Mouse (Mus musculus) 3134 (cell line): ENCODE data around the gene Stx11.

Source experiments
- DNase-seq: peaks from one replicate; pipeline ENCODE4 v3.0.0-alpha.2; 2011; ENCODE audit warnings: low spot score; ENCODE audit not compliant: insufficient read length; ENCODE audit errors: extremely low read depth

The Stx11 gene

GRCm38 (mm10) chr10:12917626-12918025 is 46.5 kb downstream of the Stx11 start:
- no peak for DNase-seq

GRCm38 (mm10) chr10:12916376-12916775 is 47.7 kb downstream of the Stx11 start:
- DNase-seq, result no peak

GRCm38 (mm10) chr10:12915826-12916225 is 48.3 kb downstream of the Stx11 start:
- peak; percentile 54 for DNase-seq

GRCm38 (mm10) chr10:12914203-12914602 is 49.9 kb downstream of the Stx11 start:
- DNase-seq, result no peak

GRCm38 (mm10) chr10:12911981-12912530 is 52.0 kb downstream of the Stx11 start:
- DNase-seq, result no peak

- no peak for DNase-seq
Measured at GRCm38 (mm10) chr10:12911451-12911850, 52.6 kb downstream of the Stx11 start.

- DNase-seq, result no peak
Measured at GRCm38 (mm10) chr10:12909891-12910290, 54.2 kb downstream of the Stx11 start.

- no peak for DNase-seq
Measured at GRCm38 (mm10) chr10:12909179-12909578, 54.9 kb downstream of the Stx11 start.

GRCm38 (mm10) chr10:12904140-12904528 is 60.0 kb downstream of the Stx11 start:
- no peak for DNase-seq

- no peak for DNase-seq
Measured at GRCm38 (mm10) chr10:12903440-12904139, 60.5 kb downstream of the Stx11 start.

GRCm38 (mm10) chr10:12899901-12900300 is 64.2 kb downstream of the Stx11 start:
- DNase-seq, result no peak

GRCm38 (mm10) chr10:12893339-12893738 is 70.8 kb downstream of the Stx11 start:
- DNase-seq, result peak; percentile 36

- peak; percentile 46 for DNase-seq
Measured at GRCm38 (mm10) chr10:12888373-12888772, 75.7 kb downstream of the Stx11 start.
